Mouse (Mus musculus): Measurements from ENCODE around the gene Gpr108.
A peak's percentile ranks its signal among the peaks of the same experiment; 100 is the strongest.

Gene Gpr108

GRCm38 (mm10) chr17:57243650-57244370 is 4.4 kb downstream of the Gpr108 start:
- DNase-seq: no peak

- no peak for DNase-seq
Measured at GRCm38 (mm10) chr17:57237181-57237580, 11.1 kb downstream of the Gpr108 start.

DNA sequence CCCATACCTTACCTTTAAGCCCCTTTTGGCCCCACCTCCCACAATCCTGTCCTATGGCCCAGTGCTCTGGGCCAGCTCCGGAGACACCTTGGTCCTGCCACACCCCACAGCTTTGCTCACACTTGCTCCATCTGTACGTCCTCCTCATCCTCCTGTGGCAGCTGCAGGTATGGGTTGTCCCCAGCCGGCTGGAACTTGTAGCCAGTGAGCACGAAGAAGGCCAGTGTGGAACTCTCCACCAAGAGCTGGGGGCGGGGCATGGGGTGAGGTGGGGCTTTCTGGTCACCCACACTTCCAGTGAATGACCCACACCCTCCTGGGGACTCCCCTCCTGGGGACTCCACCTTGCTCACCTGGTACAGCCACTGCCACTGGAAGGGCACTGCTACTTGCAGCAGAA is 12.4 kb downstream of the Gpr108 start:
- no peak for DNase-seq

DNA sequence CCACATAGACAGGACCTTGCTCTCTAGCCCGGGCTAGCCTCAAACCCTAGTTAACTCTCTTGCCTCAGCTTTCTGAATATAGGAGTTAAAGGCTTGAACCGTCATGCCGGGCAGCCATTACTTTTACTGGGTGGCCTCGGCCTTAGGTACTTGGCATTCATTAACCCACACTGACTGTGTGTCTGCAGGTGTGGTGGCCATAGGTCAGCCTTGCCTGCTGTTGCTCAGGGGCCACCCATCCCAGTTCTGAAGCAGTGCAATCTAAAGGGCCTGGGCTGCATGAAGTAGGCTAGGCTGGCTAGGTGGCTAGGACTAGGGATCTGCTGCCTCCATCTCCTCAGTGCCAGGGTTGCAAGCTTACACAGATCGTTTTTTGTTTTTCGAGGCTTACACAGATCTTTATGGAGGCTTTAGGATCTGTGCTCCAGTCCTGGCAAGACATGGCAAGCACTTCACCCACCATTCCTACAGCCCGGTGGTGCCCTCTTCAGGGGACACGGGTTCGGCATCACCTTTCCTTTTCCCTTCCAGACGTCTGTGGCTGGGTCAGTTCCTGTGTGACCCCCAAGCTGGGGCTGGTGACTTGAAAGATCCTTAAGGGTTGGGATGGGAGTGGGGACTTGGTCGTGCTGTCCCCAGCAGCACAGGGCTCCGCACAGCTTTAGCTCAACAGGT is 13.9 kb downstream of the Gpr108 start:
- no peak for DNase-seq

GRCm38 (mm10) chr17:57233038-57233437 is 15.2 kb downstream of the Gpr108 start:
- no peak for DNase-seq

- DNase-seq: no peak
Measured at GRCm38 (mm10) chr17:57232200-57232599, 16.0 kb downstream of the Gpr108 start.

- no peak for DNase-seq
Measured at GRCm38 (mm10) chr17:57231321-57231771, 16.9 kb downstream of the Gpr108 start.

DNA sequence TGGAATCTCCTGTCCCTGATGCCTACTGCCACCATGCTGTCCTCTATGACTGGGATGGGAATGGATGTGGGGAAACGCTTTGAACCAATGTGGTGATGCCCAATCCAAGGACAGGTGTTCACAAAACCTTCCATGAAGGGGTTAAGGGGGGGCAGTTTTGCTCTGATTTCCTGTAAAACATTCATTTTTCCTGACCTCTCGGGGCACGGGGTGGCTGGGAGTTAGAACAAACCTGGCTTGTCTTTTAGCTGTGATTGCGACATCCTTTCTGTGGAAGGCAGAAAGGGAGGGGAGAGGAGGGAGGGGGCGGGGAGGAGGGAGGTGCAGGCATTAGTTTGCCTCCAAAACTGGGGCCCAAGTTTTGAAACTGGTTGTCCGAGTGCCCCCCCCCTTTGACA is 17.5 kb downstream of the Gpr108 start:
- DNase-seq: no peak

DNA sequence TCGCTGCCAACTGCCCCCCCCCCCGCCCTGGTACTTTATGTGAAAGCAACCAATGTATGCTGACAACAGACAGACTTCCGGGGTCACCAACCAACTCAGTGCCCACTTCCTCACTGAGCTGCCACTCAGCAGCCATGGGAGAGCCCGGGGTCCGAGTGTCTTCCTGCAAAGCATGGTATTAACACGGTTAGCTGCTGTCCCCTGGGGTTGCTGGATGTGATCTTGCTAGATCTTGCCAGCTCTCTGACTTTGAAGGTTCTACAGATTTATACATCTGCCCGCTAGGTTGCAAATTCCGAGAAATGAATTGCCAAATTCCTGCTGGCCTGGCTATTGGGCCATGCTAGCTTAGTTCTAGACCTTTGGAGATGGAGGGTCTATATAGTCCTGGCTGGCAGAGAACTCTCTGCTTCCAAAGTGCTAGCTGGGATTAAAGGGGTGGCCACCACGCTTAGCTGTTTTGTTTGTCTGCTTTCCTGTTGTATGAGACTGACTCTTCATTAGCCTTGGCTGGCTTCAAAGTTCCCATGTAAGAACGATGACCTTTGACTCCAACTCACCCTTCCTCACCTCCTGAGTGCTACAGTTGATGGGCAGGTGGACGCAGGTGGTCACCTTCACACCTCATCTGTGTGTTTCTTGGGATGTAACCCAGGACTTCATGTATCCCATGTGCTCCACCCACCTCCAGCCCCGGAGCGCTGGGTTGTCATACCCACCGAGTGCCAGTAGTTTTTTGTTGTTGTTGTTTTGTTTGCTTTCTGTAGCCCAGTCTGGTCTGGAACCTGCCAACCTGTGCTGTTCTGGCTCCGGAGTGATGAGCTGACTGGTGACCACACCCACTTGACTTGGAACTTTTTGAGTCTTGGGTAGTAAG is 18.2 kb downstream of the Gpr108 start:
- DNase-seq: no peak

DNA sequence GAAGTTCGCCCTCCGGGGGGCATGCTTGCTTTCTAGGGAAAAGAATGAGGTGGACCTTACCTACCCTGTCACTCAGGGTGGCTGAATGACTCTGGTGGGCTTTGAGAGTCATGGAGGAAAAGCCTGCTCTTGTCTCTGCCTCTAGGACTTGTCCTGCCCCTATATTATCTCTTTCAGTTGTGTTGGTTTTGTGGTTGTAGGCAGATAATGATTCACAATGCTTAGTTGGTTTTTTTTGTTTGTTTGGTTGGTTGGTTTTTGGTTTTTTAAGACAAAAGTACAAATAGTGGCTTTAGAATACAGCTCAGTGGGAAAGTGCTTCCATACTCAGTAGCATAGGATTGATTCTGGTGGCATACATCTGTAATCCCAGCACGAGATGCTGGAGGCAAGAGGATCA is 19.4 kb downstream of the Gpr108 start:
- no peak for DNase-seq

GRCm38 (mm10) chr17:57228014-57228413 is 20.2 kb downstream of the Gpr108 start, which contains the start of gene C3:
TSS of gene C3 (minus strand) at chr17:57228136.
- no peak for DNase-seq

DNA sequence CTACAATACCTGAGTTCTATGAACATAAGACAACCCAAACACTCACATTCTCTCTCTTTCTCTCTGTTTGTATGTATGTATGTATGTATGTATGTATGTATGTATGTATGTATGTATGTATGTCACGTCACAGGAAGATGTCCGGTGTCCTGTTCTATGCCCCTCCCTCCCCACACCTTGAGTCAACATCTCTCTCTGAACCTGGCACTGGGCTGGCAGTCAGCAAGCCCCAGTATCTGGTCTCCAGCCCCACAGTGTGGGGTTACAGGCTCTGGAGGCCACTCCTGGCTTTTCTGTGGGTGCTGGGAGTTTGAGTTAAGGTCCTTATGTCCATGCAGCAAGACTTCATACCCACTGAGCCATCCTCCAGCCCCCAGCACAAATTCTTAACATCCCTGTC is 20.8 kb downstream of the Gpr108 start:
- DNase-seq: no peak

- peak in 1 of 2 experiments; percentile 0 for DNase-seq
Measured at GRCm38 (mm10) chr17:57223313-57223712, 24.9 kb downstream of the Gpr108 start.

- no peak for DNase-seq
Measured at GRCm38 (mm10) chr17:57221911-57222310, 26.3 kb downstream of the Gpr108 start.

DNA sequence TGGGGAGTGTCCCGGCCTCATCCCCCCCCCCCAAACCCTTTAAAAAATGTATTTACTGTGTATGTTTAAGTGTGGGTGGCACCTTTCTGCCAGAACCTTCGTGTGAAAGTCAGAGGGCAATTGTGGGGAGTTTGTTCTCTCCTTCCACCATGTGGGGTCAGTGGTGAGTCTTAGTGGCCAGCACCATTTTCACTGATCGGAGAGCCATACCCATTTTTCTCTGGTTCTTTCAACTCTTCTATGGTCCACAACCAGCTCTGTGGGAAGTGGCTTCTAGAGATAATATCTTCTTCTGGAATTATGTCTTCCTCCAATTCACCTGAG is 28.4 kb downstream of the Gpr108 start:
- no peak for DNase-seq

- peak; percentile 58 to 63 for DNase-seq
Measured at GRCm38 (mm10) chr17:57219167-57219883, 28.9 kb downstream of the Gpr108 start.

- no peak for DNase-seq
Measured at GRCm38 (mm10) chr17:57218335-57218900, 29.8 kb downstream of the Gpr108 start.

DNA sequence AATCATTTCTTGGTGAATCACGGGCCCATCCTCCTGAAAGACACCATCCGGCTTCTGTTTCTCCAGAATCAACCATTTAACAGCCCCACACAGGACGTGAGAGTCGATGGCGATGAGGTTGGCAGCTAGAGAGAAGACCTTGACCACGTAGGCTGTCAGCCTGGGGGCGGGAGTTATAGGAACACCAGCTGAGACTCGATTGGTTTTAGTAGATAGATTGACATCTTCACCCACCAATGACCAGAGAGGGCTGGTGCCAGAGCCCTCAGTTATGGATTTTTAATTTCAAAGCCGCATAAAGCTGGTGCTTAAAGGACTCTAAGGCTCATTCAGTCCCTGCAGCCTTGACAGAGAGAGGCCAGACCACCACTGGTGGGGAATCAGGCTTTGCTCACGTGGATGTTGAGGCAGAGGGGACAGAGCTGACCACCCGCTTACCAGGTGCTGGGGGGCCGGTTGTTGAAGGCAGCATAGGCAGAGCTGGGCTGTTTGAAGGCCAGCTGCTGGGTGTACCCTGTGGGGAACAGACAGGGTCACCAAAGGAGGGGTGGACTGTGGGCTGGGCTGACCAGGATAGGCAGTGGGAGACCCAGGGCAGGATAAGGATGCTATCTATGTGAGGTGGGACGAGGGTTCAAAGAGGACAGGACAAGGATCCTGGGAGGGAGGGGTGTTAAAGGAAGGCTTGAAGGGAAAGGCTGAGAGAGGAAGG is 33.4 kb downstream of the Gpr108 start:
- no peak for DNase-seq

DNA sequence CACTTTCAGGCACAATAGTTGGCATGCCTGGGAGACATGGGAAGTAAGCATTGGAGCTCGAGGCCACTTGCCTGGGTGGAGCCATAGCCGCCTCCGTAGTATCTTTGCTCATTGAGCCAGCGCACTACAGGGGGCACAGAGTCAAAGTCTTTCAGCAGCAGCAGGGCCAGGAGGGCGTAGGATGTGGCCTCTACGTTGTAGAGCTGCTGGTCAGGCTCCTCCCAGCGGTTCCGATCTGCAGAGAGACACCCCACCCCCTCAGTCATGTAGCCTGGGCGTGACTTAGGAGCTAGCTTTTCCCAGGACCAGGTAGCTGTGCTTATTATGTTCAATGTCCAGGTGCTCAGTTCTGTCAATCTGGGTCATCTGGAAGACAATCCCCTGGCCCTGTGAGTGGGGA is 36.7 kb downstream of the Gpr108 start:
- DNase-seq: no peak

DNA sequence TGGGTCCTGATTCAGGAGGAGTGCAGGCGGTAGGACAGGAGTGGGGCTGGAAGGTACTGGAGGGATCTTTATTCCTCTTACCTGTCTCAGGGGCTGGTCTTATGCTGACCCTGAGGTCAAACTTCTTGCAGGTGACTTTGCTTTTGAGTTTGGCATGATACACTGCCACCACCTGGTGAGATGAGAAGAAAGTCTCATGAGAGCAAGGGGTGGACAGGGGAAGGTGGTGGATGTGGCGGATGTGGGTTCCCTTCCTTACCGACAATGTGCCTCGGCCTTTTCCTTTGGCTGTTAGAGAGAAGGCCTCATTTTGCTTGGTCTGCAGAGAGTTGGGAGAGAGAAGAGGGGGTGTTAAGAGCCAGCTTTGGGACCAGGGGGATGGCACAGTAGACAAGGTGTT is 38.9 kb downstream of the Gpr108 start:
- peak; percentile 37 to 57 for DNase-seq

- DNase-seq: no peak
Measured at GRCm38 (mm10) chr17:57207938-57208337, 40.3 kb downstream of the Gpr108 start.

Data from thymus, adult 18-20 months (tissue).